Mouse (Mus musculus) megakaryocyte, embryonic 14.5 days (primary cell): ENCODE data around the gene Kcna10. TPM values are rescaled to one million over a fixed set of nuclear protein-coding genes. Genes with fewer than 3 reads are reported as not detected.
A peak's percentile ranks its signal among the peaks of the same experiment; 100 is the strongest.

Source experiments
- H3K27me3 ChIP-seq: replicated peaks from 2 replicates; pipeline ENCODE3; 2012; ENCODE audit warnings: inconsistent platforms
- H3K36me3 ChIP-seq: replicated peaks from 2 replicates; pipeline ENCODE3; 2012; ENCODE audit warnings: low read length, inconsistent platforms, mixed read lengths
- H3K4me1 ChIP-seq: 2 replicates; pipeline ENCODE4 v1.6.1; 2012; ENCODE audit warnings: inconsistent platforms
- H3K4me3 ChIP-seq: replicated peaks from 2 replicates; pipeline ENCODE3; 2012; ENCODE audit warnings: moderate library complexity, mild to moderate bottlenecking, inconsistent platforms
- H3K9me3 ChIP-seq: 2 replicates; pipeline ENCODE4 v1.6.1; 2012; ENCODE audit warnings: inconsistent platforms
- FLI1 ChIP-seq: IDR thresholded peaks from 2 replicates; pipeline ENCODE4 v1.6.1; 2012; ENCODE audit warnings: low read length, inconsistent platforms, mixed read lengths
- GATA1 ChIP-seq: IDR thresholded peaks from 3 replicates; pipeline ENCODE4 v1.6.1; 2012; ENCODE audit warnings: mixed read lengths, low read length, inconsistent platforms, borderline replicate concordance
- polyA plus RNA-seq: library from polyadenylated mRNA; stranded (reverse); fragments of >175 nt; gene quantifications from 2 replicates; pipeline ENCODE4 v1.2.3, GENCODE M21; 2012; ENCODE audit warnings: low replicate concordance; ENCODE audit not compliant: insufficient read depth

Gene Kcna10
- polyA plus RNA-seq, 1 experiment = not detected

DNA sequence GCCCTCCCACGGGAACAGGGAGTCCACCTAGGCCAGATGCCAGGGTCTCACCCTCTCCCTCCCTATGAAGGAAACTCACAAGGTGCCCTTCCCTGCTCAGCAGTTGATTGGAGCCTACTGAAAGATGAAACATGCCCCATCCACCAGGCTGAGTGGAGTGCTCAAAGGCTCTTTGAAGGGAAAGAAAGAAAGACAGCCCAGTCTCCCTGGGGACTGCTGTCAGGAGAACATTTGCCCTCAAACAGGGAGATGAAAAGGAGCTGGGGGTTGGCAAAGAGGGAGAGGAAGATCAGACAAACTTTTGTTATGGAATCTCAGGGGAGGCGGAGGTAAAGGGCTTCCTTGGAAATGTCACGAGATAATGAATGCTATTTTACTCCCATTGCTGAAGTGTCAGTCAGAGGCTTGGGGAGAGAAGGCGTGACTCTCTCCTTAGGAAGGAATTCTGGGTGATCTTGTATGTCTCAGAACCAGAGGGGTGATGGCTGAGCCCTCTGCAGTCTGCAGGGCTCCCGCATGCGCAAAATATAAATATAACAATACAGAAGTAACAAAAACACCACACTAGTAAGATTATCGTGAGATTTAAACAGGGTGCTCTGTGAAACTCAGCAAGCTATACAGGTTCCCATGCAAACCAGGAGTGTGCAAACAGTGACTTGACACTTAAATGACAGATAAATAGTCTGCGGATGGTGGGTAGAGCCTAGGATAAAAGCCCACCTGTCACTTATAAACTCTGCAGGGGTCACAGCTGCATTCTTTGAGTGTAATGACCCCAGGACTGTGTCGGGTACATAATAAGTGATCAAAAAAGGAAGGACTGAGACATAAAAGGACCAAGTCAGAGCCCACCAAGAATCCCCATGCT lies 18.7 kb downstream of the Kcna10 start:
- no peaks in the 10 kb centered on the region for H3K36me3 ChIP-seq
- H3K9me3 ChIP-seq = no peaks in the 10 kb centered on the region; the same call in 1 of the 2 replicates
- H3K4me3 ChIP-seq = no peak overlapping the region
- H3K27me3 ChIP-seq = peaks cover 25% of the 10 kb centered on the region
- no peak for TF ChIP-seq GATA1
- no peak for TF ChIP-seq FLI1
- H3K4me1 ChIP-seq = no peaks in the 10 kb centered on the region

DNA sequence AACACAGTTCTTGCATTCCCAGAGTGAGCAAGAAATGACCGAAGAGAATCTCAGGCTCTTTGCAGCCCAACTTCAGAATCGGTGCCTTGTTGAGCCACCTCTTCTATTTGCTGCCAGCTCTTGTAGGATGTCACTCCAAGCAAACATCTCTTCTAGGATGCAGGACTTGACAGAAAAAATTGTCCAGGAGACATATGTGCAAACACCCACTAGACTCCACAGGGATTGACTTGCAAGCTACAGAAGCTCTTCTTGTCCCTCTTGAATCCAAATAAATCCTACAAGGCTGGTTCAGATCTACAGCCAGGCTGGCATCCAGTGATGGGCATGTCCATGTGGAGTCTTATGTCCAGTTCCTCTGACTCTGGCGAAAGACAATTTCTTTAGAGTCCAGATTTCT lies 21.6 kb downstream of the Kcna10 start:
- Histone ChIP-seq H3K4me1 (peaks cover 6% of the 10 kb centered on the region), H3K36me3 (no peaks in the 10 kb centered on the region), H3K4me3 (no peak overlapping the region), H3K9me3 (no peaks in the 10 kb centered on the region; the same call in 1 of the 2 replicates), H3K27me3 (peaks cover 22% of the 10 kb centered on the region)
- TF ChIP-seq FLI1 (no peak), GATA1 (no peak)

DNA sequence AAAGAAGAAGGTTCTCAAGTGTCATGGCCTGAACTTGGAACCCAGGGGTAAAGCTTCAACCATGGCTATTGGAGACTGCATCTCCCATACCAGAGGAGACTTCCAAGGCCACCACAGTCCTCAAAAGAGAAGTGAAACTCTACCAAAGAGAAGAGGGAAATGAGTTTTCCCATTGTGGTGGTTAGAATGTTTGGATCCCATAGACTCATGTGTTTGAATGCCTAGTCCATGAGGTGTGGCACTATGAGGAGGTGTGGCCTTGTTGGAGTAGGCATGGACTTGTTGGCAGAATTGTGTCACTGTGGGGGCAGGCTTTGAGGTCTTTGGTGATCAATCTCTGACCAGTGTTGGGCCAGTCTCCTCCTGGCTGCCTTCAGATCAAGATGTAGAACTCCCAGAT lies 22.3 kb downstream of the Kcna10 start:
- Histone ChIP-seq H3K9me3 (no peaks in the 10 kb centered on the region; the same call in 1 of the 2 replicates), H3K36me3 (no peaks in the 10 kb centered on the region), H3K4me1 (peaks cover 6% of the 10 kb centered on the region), H3K4me3 (no peak overlapping the region), H3K27me3 (peaks cover 21% of the 10 kb centered on the region)
- TF ChIP-seq FLI1 (no peak), GATA1 (no peak)

DNA sequence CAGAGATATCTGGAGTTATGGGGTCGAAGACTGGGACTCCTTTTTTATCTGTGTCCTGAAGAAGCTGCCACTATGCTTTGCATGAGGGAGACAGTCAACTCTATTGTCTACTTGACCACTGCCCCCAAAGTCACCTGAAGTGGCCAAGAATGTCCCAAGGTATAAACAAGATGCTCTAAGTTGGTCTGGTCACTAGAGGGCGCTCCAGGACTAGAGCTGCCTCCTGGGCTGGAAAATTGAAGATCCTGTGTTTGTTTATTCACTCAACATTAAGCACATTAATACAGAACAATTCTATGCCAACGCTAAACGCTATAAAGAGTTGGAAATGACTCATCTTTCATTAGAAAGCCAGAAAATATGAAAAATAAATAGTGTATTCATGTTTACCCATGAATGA lies 23.1 kb downstream of the Kcna10 start:
- TF ChIP-seq GATA1 = no peak
- TF ChIP-seq FLI1 = no peak
- H3K27me3 ChIP-seq = peaks cover 20% of the 10 kb centered on the region
- no peak overlapping the region for H3K4me3 ChIP-seq
- no peaks in the 10 kb centered on the region for H3K9me3 ChIP-seq
- H3K4me1 ChIP-seq = peaks cover 6% of the 10 kb centered on the region
- no peaks in the 10 kb centered on the region for H3K36me3 ChIP-seq

DNA sequence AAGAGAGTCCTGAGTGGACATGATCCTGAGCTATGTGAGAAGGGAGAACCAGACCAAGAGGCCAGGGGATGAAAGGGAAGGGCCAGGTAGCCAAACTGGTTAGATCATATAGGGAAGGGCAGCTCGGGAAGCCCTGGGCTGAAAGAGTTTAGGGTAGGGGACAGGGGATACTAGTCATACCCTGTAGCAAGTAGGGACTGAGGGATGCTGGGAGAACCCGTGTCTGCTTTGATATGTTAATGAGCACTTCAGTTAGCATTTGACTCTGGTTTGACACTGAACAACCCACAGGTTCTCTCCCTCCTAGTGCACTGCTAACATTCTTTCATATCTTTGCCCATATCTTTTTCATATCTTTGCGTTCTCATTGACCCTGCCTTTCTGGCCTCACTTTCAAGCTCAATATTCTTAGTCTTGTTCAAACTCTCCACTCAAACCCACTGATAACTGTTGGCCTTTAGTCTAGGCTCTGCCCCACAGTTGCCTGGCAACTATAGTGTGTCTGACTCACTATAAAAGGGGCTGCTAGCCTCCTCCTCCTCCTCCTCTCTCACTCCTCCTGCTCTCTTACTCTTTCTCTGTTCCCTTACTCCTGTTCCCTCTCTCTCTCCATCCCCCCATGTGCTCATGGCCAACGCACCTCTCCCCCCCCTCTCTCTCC lies 23.8 kb downstream of the Kcna10 start:
- H3K9me3 ChIP-seq = no peaks in the 10 kb centered on the region
- H3K27me3 ChIP-seq = peaks cover 17% of the 10 kb centered on the region
- H3K4me1 ChIP-seq = peaks cover 6% of the 10 kb centered on the region
- TF ChIP-seq FLI1 = no peak
- H3K36me3 ChIP-seq = no peaks in the 10 kb centered on the region
- no peak overlapping the region for H3K4me3 ChIP-seq

DNA sequence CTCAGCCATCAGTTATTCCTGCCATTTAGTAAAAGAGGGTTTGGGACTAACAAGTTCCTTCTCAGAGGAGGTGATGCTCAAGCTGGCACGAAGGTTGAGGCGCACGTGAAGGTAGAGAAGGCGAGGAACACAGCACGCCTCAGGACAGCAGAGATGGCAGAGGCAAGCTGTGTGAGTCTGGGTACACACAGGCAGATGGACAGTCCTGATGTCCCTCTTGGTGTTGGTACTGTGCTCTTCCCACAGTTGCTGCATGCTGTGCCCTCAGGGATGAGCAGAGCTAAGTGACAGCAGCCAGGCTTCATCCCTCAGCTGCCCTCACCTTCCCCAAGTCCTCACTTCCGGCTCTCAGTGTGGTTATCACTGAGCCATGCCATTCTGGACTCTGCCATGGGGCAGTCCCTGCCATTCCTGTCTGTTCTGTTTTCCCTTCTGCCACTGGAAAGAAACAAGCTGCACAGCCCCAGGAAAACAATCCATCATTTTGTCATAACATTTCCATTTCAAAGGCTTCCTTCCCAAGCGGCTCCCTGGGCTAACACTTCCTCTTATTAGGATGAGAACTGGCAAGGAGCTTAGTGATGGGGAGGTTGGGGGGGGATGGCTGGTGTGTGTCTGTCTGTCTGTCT lies 24.9 kb downstream of the Kcna10 start:
- H3K4me3 ChIP-seq = peak overlapping the region; percentile 77
- H3K36me3 ChIP-seq = no peaks in the 10 kb centered on the region
- peaks cover 17% of the 10 kb centered on the region for H3K27me3 ChIP-seq
- TF ChIP-seq FLI1 (no peak), GATA1 (no peak)
- peaks cover 6% of the 10 kb centered on the region for H3K4me1 ChIP-seq
- no peaks in the 10 kb centered on the region for H3K9me3 ChIP-seq

DNA sequence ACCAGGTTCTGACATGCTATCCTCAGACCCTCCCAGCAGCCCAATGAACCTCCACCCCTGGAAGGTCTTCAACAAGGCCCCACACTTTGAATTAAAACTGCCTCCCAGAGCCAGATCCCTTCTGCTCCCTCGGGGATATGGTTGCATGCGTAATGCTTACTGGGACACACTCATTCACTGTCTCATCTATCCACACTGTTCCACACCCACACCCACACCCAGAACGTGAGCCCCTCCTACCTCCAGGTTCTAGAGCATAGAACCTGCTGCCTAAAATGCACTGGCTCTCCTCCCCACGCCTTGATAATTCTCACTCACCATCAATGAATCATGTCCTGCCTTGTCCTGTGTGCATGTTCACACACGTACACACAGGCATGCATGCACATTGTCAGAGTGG lies 31.8 kb downstream of the Kcna10 start:
- Histone ChIP-seq H3K4me1 (no peaks in the 10 kb centered on the region), H3K27me3 (peaks cover 20% of the 10 kb centered on the region), H3K36me3 (no peaks in the 10 kb centered on the region), H3K4me3 (peak overlapping the region; percentile 19), H3K9me3 (no peaks in the 10 kb centered on the region)
- TF ChIP-seq GATA1 (no peak), FLI1 (no peak)

DNA sequence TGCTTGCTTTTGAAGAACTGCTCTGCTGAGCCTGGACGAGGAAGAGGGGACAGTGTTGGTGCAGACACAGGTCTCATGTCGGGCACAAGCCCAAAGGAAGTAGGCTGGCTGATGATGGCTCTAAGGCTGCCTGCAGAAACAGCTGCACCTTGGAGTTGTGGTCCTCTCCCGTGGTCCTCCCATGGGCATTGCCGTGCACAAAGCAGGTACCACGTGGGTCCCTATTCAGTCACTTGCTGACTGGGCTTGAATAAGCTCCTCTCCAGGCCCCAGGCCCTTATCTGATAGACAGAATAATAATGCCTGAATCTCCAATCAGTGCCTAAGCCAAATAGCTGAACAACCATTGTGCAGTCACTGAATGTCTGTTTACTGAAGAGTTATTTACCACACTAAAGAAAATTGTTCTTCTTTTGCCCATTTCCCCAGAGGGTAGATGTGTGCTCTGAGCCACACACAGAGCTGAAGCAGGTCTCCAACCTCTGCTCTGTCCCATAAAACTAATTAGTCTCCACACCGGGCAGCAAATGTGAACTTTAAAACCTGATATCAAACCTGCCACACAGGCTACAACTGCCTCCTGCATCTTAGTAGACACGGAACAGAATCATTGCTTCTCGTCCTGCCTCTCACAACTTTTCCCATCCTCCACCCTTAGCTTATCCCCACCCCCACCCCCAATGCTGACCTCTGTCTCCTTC lies 33.7 kb downstream of the Kcna10 start:
- Histone ChIP-seq H3K27me3 (peaks cover 23% of the 10 kb centered on the region), H3K36me3 (no peaks in the 10 kb centered on the region), H3K4me3 (no peak overlapping the region), H3K4me1 (no peaks in the 10 kb centered on the region), H3K9me3 (no peaks in the 10 kb centered on the region)
- TF ChIP-seq GATA1 (no peak), FLI1 (no peak)

DNA sequence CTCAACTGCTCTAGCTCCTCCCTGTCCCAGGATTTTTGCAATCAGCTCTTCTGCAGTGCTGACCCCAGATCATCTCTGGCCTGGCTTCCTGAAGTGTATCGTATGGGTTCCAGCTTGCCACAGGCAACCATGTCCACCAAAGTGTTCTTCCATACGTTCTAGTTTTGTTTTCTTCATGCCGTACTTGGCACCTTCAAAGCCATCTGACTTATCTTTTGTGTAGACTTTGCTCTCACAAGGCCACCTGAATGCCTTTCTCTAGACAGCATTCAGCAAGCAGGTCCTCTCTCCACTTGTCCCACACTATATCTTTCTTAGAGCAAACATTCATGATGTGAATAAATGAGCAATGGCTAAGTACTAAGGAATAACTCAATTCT lies 34.2 kb downstream of the Kcna10 start:
- Histone ChIP-seq H3K9me3 (no peaks in the 10 kb centered on the region), H3K4me3 (no peak overlapping the region), H3K27me3 (peaks cover 23% of the 10 kb centered on the region), H3K4me1 (no peaks in the 10 kb centered on the region), H3K36me3 (no peaks in the 10 kb centered on the region)
- TF ChIP-seq GATA1 = no peak
- no peak for TF ChIP-seq FLI1
